Mouse (Mus musculus) cortical plate, adult 2 months (tissue): ENCODE results near the gene Rsbn1l. TPM values are rescaled to one million over a fixed set of nuclear protein-coding genes. Genes with fewer than 3 reads are reported as not detected.
"Not testable (repeated sequence)": the region's sequence is repeated elsewhere in the genome, so short reads cannot be mapped to it uniquely, and the experiment has no call there.

ENCODE experiments used
- H3K27ac ChIP-seq: fragments of 200-500 bp; 2 replicates; pipeline ENCODE4 v1.5.1; 2012; ENCODE audit warnings: low read length, control low read depth, inconsistent platforms; ENCODE audit not compliant: insufficient read depth
- H3K4me1 ChIP-seq: fragments of 200-500 bp; 2 replicates; pipeline ENCODE4 v1.6.1; 2011; ENCODE audit warnings: low read length; ENCODE audit not compliant: control insufficient read depth, insufficient read depth
- H3K4me3 ChIP-seq: fragments of 200-500 bp; 2 replicates; pipeline ENCODE4 v1.5.1; 2011; ENCODE audit warnings: mild to moderate bottlenecking, low read length, control low read depth; ENCODE audit not compliant: insufficient read depth
- CTCF ChIP-seq: fragments of 200-500 bp; IDR thresholded peaks from 2 replicates; pipeline ENCODE4 v1.5.1; 2011; ENCODE audit warnings: mild to moderate bottlenecking, control low read depth, low read length; ENCODE audit not compliant: insufficient read depth; ENCODE audit errors: extremely low read depth
- POLR2A ChIP-seq: fragments of 200-500 bp; IDR thresholded peaks from 2 replicates; pipeline ENCODE4 v1.6.1; 2011; ENCODE audit warnings: mild to moderate bottlenecking, low read length, control low read depth; ENCODE audit not compliant: insufficient read depth; ENCODE audit errors: extremely low read depth
- polyA plus RNA-seq: library from polyadenylated mRNA; depleted of rRNA; stranded (reverse); fragments of >200 nt; gene quantifications from 2 replicates; pipeline ENCODE4 v1.2.3, GENCODE M21; 2012

The Rsbn1l gene
- polyA plus RNA-seq, 1 experiment = 9.1 TPM

DNA sequence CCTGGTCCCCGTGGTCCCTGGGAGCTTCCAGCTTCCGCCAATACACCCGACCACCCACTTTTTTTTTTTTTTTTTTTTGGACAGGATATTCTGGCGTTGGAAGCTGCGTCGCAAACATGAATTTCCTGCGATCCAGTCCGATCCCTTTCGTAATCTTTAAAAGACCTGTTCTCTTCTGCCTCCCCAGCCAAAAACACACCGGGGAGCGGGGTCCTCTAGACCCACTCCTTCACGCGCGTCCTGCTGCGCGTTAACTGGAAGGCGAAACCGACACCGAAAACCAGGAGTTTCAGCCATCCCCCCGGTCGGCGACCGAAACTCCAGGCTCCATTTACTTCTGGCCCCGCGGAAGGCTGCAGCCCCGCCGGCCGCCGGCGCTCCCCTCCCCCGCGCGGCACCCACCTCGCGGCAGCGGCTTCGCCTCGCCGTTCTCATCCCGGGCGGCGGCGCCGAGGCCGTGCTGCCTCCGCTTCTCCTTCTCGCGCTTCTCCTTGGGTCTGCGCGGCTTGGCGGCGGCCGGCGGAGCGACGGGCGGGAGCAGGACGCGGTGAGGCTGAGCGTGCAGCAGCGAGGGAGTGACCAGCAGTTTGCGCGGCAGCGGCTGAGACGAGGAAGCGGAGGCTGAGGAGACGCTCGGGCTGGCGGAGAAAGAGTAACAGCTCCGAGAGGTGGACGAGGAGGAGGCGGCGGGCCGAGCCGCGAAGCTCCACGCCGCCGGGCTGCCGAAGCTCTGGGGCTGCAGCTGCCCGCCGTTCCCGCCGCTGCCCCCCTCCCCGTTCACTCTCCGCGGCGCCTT, 5.1 kb downstream of the Rsbn1l start:
- no peak for TF ChIP-seq CTCF
- no peak for TF ChIP-seq POLR2A
- Histone ChIP-seq H3K27ac (peak overlapping the region; percentile 98), H3K4me3 (peak overlapping the region; percentile 92), H3K4me1 (peaks cover 3% of the 10 kb centered on the region)

- Histone ChIP-seq H3K4me3 (peak overlapping the region; percentile 92), H3K4me1 (peaks cover 4% of the 10 kb centered on the region), H3K27ac (peak overlapping the region; percentile 98)
- TF ChIP-seq POLR2A = no peak
- TF ChIP-seq CTCF = no peak
These were observed 5.7 kb downstream of the Rsbn1l start for GRCm38 (mm10) chr5:20950516-20950854.

DNA sequence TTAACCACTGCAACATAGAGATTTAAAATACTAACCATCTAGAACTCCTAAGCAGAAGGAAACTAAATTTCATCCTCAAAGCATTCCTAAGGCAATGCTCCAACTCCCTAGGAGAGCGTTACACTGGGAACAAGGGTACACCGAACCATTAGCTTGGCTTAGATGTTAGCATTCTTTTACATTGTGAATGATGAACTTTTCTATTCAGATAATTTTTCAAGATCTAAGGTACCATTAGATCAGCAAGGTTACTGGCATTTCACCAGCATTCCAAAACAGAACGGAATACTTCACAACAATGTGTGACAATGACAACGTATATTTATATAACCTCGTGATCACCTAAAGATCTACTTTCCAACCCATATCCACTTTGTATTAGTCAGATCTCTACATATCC, 6.1 kb downstream of the Rsbn1l start:
- Histone ChIP-seq H3K4me1 (peaks cover 6% of the 10 kb centered on the region), H3K27ac (no peak overlapping the region), H3K4me3 (peak overlapping the region; percentile 92; the same call in 1 of the 2 replicates)
- TF ChIP-seq POLR2A = no peak
- no peak for TF ChIP-seq CTCF

GRCm38 (mm10) chr5:20946906-20947305, 9.3 kb downstream of the Rsbn1l start:
- TF ChIP-seq CTCF (no peak), POLR2A (no peak)
- H3K4me3 ChIP-seq = no peak overlapping the region
- H3K27ac ChIP-seq = no peak overlapping the region
- peaks cover 4% of the 10 kb centered on the region for H3K4me1 ChIP-seq

DNA sequence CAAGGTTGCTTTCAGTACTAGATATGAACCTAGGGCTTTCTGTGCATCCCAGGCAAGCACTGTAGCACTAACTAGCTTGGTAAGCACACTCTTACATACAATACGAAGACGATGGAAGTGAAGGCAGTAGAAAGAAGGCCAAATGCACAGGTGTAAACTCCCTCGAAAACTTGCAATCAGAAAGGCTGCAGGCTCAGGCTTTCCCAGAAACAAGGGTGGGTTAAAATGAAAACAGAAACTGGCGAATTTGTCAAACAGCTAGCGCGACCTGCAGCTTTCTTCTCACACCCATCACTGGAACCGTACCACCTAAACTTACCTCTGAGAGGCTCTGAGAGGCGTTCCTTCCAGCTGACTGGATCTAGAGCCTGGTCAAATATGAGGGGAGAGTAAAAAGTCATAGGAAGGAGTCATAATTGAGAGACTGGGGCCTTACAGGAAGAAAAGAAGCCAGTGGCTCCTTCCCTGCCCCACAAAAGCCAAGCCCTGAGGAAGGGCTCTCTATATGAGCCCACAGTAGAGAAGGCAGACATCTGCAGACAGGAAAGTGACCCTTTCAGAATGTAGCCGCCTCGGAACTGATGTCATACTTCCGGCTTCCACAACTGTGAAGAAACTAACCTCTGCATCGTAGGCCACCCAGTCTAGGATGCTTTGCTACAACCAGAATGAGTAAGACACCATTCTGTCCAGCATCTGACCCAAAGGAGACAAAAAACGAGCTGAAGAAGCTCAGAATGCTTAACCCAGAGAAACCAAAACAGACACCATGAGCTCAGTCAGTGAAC, 11.0 kb downstream of the Rsbn1l start:
- Histone ChIP-seq H3K27ac (no peak overlapping the region), H3K4me1 (peaks cover 6% of the 10 kb centered on the region), H3K4me3 (no peak overlapping the region)
- TF ChIP-seq CTCF (no peak), POLR2A (no peak)

DNA sequence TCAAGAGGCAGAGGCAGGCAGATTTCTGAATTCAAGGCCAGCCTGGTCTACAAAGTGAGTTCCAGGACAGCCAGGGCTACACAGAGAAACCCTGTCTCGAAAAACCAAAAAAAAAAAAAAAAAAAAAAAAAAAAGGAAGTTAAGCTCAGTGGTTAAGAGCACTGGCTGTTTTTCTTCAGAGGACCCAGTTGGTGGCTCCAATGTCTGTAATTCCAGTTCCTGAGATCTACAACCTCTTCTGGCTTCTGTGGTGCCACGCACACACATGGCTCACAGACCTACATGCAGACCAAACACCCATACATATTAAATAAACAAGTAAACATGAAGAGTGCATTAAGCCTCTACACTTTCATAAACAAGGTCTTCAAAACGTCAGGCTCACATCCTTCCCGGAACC, 12.4 kb downstream of the Rsbn1l start:
- H3K4me3 ChIP-seq, H3K4me1 ChIP-seq, H3K27ac ChIP-seq: not testable (repeated sequence)

DNA sequence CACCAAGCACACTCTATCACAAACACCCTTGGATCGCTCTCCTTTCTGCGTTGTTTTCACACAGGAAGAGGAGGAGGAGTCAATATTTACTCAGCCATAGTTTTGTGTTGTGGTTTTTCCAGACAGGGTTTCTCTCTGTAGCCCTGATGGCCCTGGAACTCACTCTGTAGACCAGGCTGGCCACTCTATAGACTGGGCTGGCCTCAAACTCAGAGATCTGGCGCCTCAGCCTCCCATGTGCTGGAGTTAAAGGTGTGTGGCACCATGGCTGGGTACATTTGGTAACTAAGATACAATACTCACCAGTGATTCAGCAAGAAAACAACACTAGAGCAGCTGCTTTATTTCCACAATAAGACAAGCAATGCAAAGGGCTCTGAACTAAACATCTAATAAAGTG, 13.7 kb downstream of the Rsbn1l start:
- Histone ChIP-seq H3K27ac (no peak overlapping the region), H3K4me3 (no peak overlapping the region), H3K4me1 (peaks cover 9% of the 10 kb centered on the region)
- TF ChIP-seq POLR2A (no peak), CTCF (no peak)

- H3K27ac ChIP-seq = no peak overlapping the region
- H3K4me1 ChIP-seq = peaks cover 9% of the 10 kb centered on the region
- TF ChIP-seq CTCF (no peak), POLR2A (no peak)
- no peak overlapping the region for H3K4me3 ChIP-seq
These were observed 15.0 kb downstream of the Rsbn1l start for GRCm38 (mm10) chr5:20941205-20941604.

DNA sequence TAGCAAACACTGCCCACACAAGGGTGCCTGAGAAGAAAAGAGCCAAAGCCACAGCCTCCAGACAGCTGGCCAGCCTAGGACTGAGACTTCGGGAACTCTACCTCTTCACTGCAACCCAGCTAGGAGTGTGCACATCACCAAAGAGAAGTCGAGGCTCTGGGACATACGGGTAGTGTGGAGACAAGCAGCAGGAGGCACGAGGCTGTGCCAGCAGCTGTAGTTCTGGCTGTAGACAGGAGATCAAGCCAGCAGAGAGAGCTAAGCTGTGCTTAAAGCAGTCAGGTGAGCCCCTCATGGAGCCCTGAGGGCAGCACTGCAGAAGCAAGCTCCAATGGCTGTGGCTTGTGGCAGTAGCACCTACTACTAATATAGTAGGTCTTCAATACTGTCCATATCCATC, 15.5 kb downstream of the Rsbn1l start:
- H3K4me1 ChIP-seq = peaks cover 9% of the 10 kb centered on the region
- no peak overlapping the region for H3K4me3 ChIP-seq
- no peak overlapping the region for H3K27ac ChIP-seq
- no peak for TF ChIP-seq CTCF
- no peak for TF ChIP-seq POLR2A

DNA sequence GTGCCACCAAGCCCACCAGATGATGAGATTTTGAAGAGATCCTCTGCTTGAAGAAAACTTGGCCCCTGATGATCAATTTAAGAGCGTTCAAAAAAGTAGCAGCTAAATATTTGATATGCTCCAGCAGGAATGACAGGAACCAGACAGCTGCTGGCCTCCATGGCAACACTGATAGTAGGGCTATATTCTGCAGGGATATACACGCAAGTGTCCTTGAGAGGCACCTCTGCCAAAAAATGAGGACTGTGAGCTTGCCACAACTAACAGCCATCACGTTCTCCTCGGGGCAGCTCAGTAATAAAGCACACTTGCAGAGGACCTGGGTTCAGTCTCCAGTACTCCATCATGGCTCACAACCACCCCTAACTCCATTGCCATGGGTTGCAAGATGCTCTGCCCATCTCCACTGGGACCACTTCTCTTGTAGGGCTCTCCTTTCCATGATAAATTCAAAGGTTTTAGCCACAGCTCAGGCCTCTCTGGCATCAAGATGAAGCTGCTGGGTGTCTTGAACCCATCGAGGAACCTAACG, 16.1 kb downstream of the Rsbn1l start:
- no peak overlapping the region for H3K4me3 ChIP-seq
- no peak overlapping the region for H3K27ac ChIP-seq
- H3K4me1 ChIP-seq = peaks cover 6% of the 10 kb centered on the region
- TF ChIP-seq POLR2A (no peak), CTCF (no peak)
